Mouse (Mus musculus) liver, adult 2 months (tissue): ENCODE measurements around the gene Trap1. TPM values are rescaled to one million over a fixed set of nuclear protein-coding genes. Genes with fewer than 3 reads are reported as not detected.

Source experiments
- DNase-seq: peaks from one replicate; pipeline ENCODE4 v3.0.0-alpha.2; 2011; ENCODE audit warnings: low read depth, low spot score; ENCODE audit errors: extremely low read depth
- H3K27ac ChIP-seq: fragments of 200-500 bp; replicated peaks from 2 replicates; pipeline ENCODE4 v1.5.1; 2012; ENCODE audit warnings: low read depth, mild to moderate bottlenecking, control low read depth, inconsistent platforms, low read length; ENCODE audit not compliant: insufficient read depth
- H3K27me3 ChIP-seq: fragments of 200-500 bp; 2 replicates; pipeline ENCODE4 v1.6.1; 2012; ENCODE audit warnings: mild to moderate bottlenecking, moderate library complexity, low read length, inconsistent platforms; ENCODE audit not compliant: control insufficient read depth, insufficient read depth
- H3K36me3 ChIP-seq: fragments of 200-500 bp; 2 replicates; pipeline ENCODE4 v1.6.1; 2012; ENCODE audit warnings: low read length, inconsistent platforms; ENCODE audit not compliant: control insufficient read depth, insufficient read depth
- H3K4me1 ChIP-seq: fragments of 200-500 bp; 2 replicates; pipeline ENCODE4 v1.6.1; 2011; ENCODE audit warnings: low read length; ENCODE audit not compliant: control insufficient read depth, insufficient read depth
- H3K4me3 ChIP-seq: fragments of 200-500 bp; 2 replicates; pipeline ENCODE4 v1.5.1; 2011; ENCODE audit warnings: low read depth, mild to moderate bottlenecking, control low read depth, low read length, moderate library complexity; ENCODE audit not compliant: insufficient read depth
- H3K79me2 ChIP-seq: fragments of 200-500 bp; 2 replicates; pipeline ENCODE4 v1.6.1; 2012; ENCODE audit warnings: inconsistent platforms, mild to moderate bottlenecking, low read length, moderate library complexity; ENCODE audit not compliant: control insufficient read depth, insufficient read depth
- H3K9ac ChIP-seq: fragments of 200-500 bp; 2 replicates; pipeline ENCODE4 v1.6.1; 2012; ENCODE audit warnings: low read depth, mild to moderate bottlenecking, control low read depth, inconsistent platforms, low read length
- CTCF ChIP-seq: fragments of 200-500 bp; IDR thresholded peaks from 2 replicates; pipeline ENCODE4 v1.5.1; 2011; ENCODE audit warnings: low read depth, low read length, control low read depth
- POLR2A ChIP-seq: fragments of 200-500 bp; IDR thresholded peaks from 2 replicates; pipeline ENCODE4 v1.6.1; 2011; ENCODE audit warnings: low read length, control low read depth; ENCODE audit not compliant: insufficient read depth; ENCODE audit errors: extremely low read depth
- WGBS: fragments of 180-500 bp; shearing (Covaris S2); methylation state at CpG from one replicate; pipeline ENCODE4 v1.1.7; 2018; 5-methylcytosine and 5-hydroxymethylcytosine counted together
- polyA plus RNA-seq: library from polyadenylated mRNA; depleted of rRNA; stranded (reverse); fragments of >200 nt; gene quantifications from 2 replicates; pipeline ENCODE4 v1.2.3, GENCODE M21; 2012
- total RNA-seq: library from RNA; depleted of rRNA; stranded (reverse); fragments of >200 nt; gene quantifications from 2 replicates; pipeline ENCODE4 v1.2.3, GENCODE M21; 2014

The Trap1 gene
- total and polyA plus RNA-seq, 2 experiments: 151 to 179 TPM

- no peaks in the 10 kb centered on the region for H3K27me3 ChIP-seq
- peaks cover 10% of the 10 kb centered on the region for H3K4me1 ChIP-seq
- H3K79me2 ChIP-seq: peaks cover 11% of the 10 kb centered on the region; the same call in 1 of the 2 replicates
- TF ChIP-seq POLR2A (no peak), CTCF (no peak)
- H3K27ac ChIP-seq: no peak overlapping the region
- 59% methylated on average over 3 of the region's 3 CpGs for WGBS
- H3K36me3 ChIP-seq: no peaks in the 10 kb centered on the region
- no peak overlapping the region for H3K9ac ChIP-seq
- no peak overlapping the region for H3K4me3 ChIP-seq
- DNase-seq: no peak
Measured at GRCm38 (mm10) chr16:4074836-4075235, 2.8 kb downstream of the Trap1 start.

GRCm38 (mm10) chr16:4074297-4074696, 3.3 kb downstream of the Trap1 start:
- TF ChIP-seq POLR2A: no peak
- DNase-seq: no peak
- Histone ChIP-seq H3K27ac (no peak overlapping the region), H3K36me3 (no peaks in the 10 kb centered on the region), H3K9ac (no peak overlapping the region), H3K27me3 (no peaks in the 10 kb centered on the region), H3K79me2 (peaks cover 11% of the 10 kb centered on the region; the same call in 1 of the 2 replicates), H3K4me1 (peaks cover 10% of the 10 kb centered on the region), H3K4me3 (no peak overlapping the region)
- 65% methylated on average over 6 of the region's 6 CpGs for WGBS

GRCm38 (mm10) chr16:4068588-4068987, 9.0 kb downstream of the Trap1 start:
- no peak overlapping the region for H3K4me3 ChIP-seq
- 61% methylated on average over 8 of the region's 8 CpGs for WGBS
- no peaks in the 10 kb centered on the region for H3K79me2 ChIP-seq
- no peak overlapping the region for H3K9ac ChIP-seq
- DNase-seq: no peak
- H3K36me3 ChIP-seq: peaks cover 22% of the 10 kb centered on the region
- no peaks in the 10 kb centered on the region for H3K27me3 ChIP-seq
- no peaks in the 10 kb centered on the region for H3K4me1 ChIP-seq
- no peak overlapping the region for H3K27ac ChIP-seq
- TF ChIP-seq POLR2A: no peak
- TF ChIP-seq CTCF: peak; percentile 82

- no peak overlapping the region for H3K9ac ChIP-seq
- no peak overlapping the region for H3K27ac ChIP-seq
- TF ChIP-seq CTCF: no peak
- H3K4me1 ChIP-seq: no peaks in the 10 kb centered on the region
- no peaks in the 10 kb centered on the region for H3K27me3 ChIP-seq
- H3K36me3 ChIP-seq: peaks cover 35% of the 10 kb centered on the region
- no peak overlapping the region for H3K4me3 ChIP-seq
- no peak for DNase-seq
- 89% methylated on average over 4 of the region's 4 CpGs for WGBS
- no peaks in the 10 kb centered on the region for H3K79me2 ChIP-seq
Measured at GRCm38 (mm10) chr16:4064945-4065344, 12.7 kb downstream of the Trap1 start.

GRCm38 (mm10) chr16:4053811-4054210, 23.8 kb downstream of the Trap1 start:
- H3K36me3 ChIP-seq: peaks cover 44% of the 10 kb centered on the region
- H3K4me1 ChIP-seq: no peaks in the 10 kb centered on the region
- 85% methylated on average over 3 of the region's 3 CpGs for WGBS
- no peak overlapping the region for H3K4me3 ChIP-seq
- no peak overlapping the region for H3K9ac ChIP-seq
- H3K79me2 ChIP-seq: no peaks in the 10 kb centered on the region
- H3K27me3 ChIP-seq: no peaks in the 10 kb centered on the region
- H3K27ac ChIP-seq: no peak overlapping the region
- no peak for DNase-seq
- TF ChIP-seq CTCF: no peak
- TF ChIP-seq POLR2A: no peak

GRCm38 (mm10) chr16:4052601-4053000, 25.0 kb downstream of the Trap1 start:
- no peak overlapping the region for H3K27ac ChIP-seq
- TF ChIP-seq POLR2A (no peak), CTCF (no peak)
- H3K4me1 ChIP-seq: no peaks in the 10 kb centered on the region
- H3K36me3 ChIP-seq: peaks cover 45% of the 10 kb centered on the region
- no peak overlapping the region for H3K4me3 ChIP-seq
- WGBS: 94% methylated on average over 4 of the region's 4 CpGs
- H3K79me2 ChIP-seq: no peaks in the 10 kb centered on the region
- H3K27me3 ChIP-seq: no peaks in the 10 kb centered on the region
- H3K9ac ChIP-seq: no peak overlapping the region
- DNase-seq: no peak
